Mouse (Mus musculus): Measurements from ENCODE around the gene Serpind1.

The Serpind1 gene

GRCm38 (mm10) chr16:17356031-17356430 lies 24.9 kb downstream of the Serpind1 start:
- DNase-seq, result no peak

GRCm38 (mm10) chr16:17358787-17359186 lies 27.6 kb downstream of the Serpind1 start:
- no peak for DNase-seq

- no peak for DNase-seq
Measured at GRCm38 (mm10) chr16:17382306-17382705, 51.1 kb downstream of the Serpind1 start.

- DNase-seq, result no peak
Measured at GRCm38 (mm10) chr16:17383594-17384326, 52.6 kb downstream of the Serpind1 start.

- DNase-seq, result no peak
Measured at GRCm38 (mm10) chr16:17392784-17393183, 61.6 kb downstream of the Serpind1 start.
